Mouse (Mus musculus) urinary bladder, postnatal 25 days (tissue): Measurements from ENCODE around the gene Ofcc1.

Experiments
- DNase-seq: peaks from one replicate; pipeline ENCODE4 v3.0.0; 2022; ENCODE audit warnings: low spot score

Ofcc1 gene

GRCm38 (mm10) chr13:40236356-40236755, 124.9 kb downstream of the Ofcc1 start:
- no peak for DNase-seq

GRCm38 (mm10) chr13:40208314-40208713, 152.9 kb downstream of the Ofcc1 start:
- DNase-seq, result no peak

GRCm38 (mm10) chr13:40181786-40182185, 179.5 kb downstream of the Ofcc1 start:
- no peak for DNase-seq

- DNase-seq, result no peak
Observed at GRCm38 (mm10) chr13:40171775-40172174, 189.5 kb downstream of the Ofcc1 start.

- DNase-seq, result no peak
Observed at GRCm38 (mm10) chr13:40167871-40168270, 193.4 kb downstream of the Ofcc1 start.

- no peak for DNase-seq
Observed at GRCm38 (mm10) chr13:40155466-40155865, 205.8 kb downstream of the Ofcc1 start.

- no peak for DNase-seq
Observed at GRCm38 (mm10) chr13:40139906-40140305, 221.3 kb downstream of the Ofcc1 start.

GRCm38 (mm10) chr13:40136096-40136495, 225.2 kb downstream of the Ofcc1 start:
- DNase-seq, result no peak

- DNase-seq, result no peak
Observed at GRCm38 (mm10) chr13:40135670-40136069, 225.6 kb downstream of the Ofcc1 start.

- no peak for DNase-seq
Observed at GRCm38 (mm10) chr13:40123868-40124267, 237.4 kb downstream of the Ofcc1 start.

GRCm38 (mm10) chr13:40112336-40112735, 248.9 kb downstream of the Ofcc1 start:
- no peak for DNase-seq

- DNase-seq, result no peak
Observed at GRCm38 (mm10) chr13:40076236-40076635, 285.0 kb downstream of the Ofcc1 start.

- DNase-seq, result no peak
Observed at GRCm38 (mm10) chr13:40074850-40075416, 286.3 kb downstream of the Ofcc1 start.

GRCm38 (mm10) chr13:40070004-40070403, 291.2 kb downstream of the Ofcc1 start:
- DNase-seq, result no peak

- no peak for DNase-seq
Observed at GRCm38 (mm10) chr13:40061281-40061680, 300.0 kb downstream of the Ofcc1 start.

GRCm38 (mm10) chr13:40037881-40038280, 323.4 kb downstream of the Ofcc1 start:
- no peak for DNase-seq

- no peak for DNase-seq
Observed at GRCm38 (mm10) chr13:40036981-40037765, 324.1 kb downstream of the Ofcc1 start.

GRCm38 (mm10) chr13:40029426-40029825, 331.8 kb downstream of the Ofcc1 start:
- no peak for DNase-seq

- no peak for DNase-seq
Observed at GRCm38 (mm10) chr13:40028827-40029226, 332.4 kb downstream of the Ofcc1 start.

GRCm38 (mm10) chr13:40025816-40026215, 335.4 kb downstream of the Ofcc1 start:
- no peak for DNase-seq

GRCm38 (mm10) chr13:40023201-40023777, 338.0 kb downstream of the Ofcc1 start:
- DNase-seq, result no peak

- DNase-seq, result no peak
Observed at GRCm38 (mm10) chr13:40022609-40023008, 338.6 kb downstream of the Ofcc1 start.

GRCm38 (mm10) chr13:40000236-40000635, 361.0 kb downstream of the Ofcc1 start:
- no peak for DNase-seq
